Mouse (Mus musculus) C2C12 (cell line): Measurements from ENCODE around the gene Fam183b. TPM values are rescaled to one million over a fixed set of nuclear protein-coding genes. Genes with fewer than 3 reads are reported as not detected.

Experiments used
- H3K27me3 ChIP-seq: one replicate; pipeline ENCODE4 v1.6.1; 2011; ENCODE audit not compliant: control insufficient read depth, insufficient read depth, insufficient read length
- H3K36me3 ChIP-seq: one replicate; pipeline ENCODE4 v1.6.1; 2011; ENCODE audit not compliant: control insufficient read depth, insufficient read depth
- H3K4me3 ChIP-seq: one replicate; pipeline ENCODE4 v1.5.1; 2011; ENCODE audit warnings: mild to moderate bottlenecking, control low read depth; ENCODE audit not compliant: poor library complexity, insufficient read depth, severe bottlenecking
- H3K79me2 ChIP-seq: one replicate; pipeline ENCODE4 v1.6.1; 2011; ENCODE audit not compliant: control insufficient read depth, insufficient read depth
- H3K79me3 ChIP-seq: one replicate; pipeline ENCODE4 v1.6.1; 2011; ENCODE audit warnings: low read depth, control low read depth
- H3ac ChIP-seq: one replicate; pipeline ENCODE3; 2011; ENCODE audit warnings: low read depth; ENCODE audit not compliant: control insufficient read depth, insufficient read length
- CEBPB ChIP-seq: IDR thresholded peaks from one replicate; pipeline ENCODE4 v1.6.1; 2011; ENCODE audit warnings: low read depth, mild to moderate bottlenecking, control low read depth, moderate library complexity
- CTCF ChIP-seq: IDR thresholded peaks from one replicate; pipeline ENCODE4 v1.5.1; 2011; ENCODE audit not compliant: control insufficient read depth, insufficient read depth, insufficient read length
- FOSL1 ChIP-seq: IDR thresholded peaks from one replicate; pipeline ENCODE4 v1.8.0; 2011; ENCODE audit warnings: mild to moderate bottlenecking, low read length; ENCODE audit not compliant: poor library complexity, insufficient read depth, severe bottlenecking
- MAX ChIP-seq: IDR thresholded peaks from one replicate; pipeline ENCODE4 v1.6.1; 2011; ENCODE audit warnings: mild to moderate bottlenecking, control low read depth
- MYOD1 ChIP-seq: IDR thresholded peaks from one replicate; pipeline ENCODE4 v1.6.1; 2011; ENCODE audit warnings: low read depth; ENCODE audit not compliant: control insufficient read depth, insufficient read length
- MYOG ChIP-seq: IDR thresholded peaks from one replicate; pipeline ENCODE4 v1.6.1; 2011; ENCODE audit not compliant: control insufficient read depth, insufficient read length; ENCODE audit errors: extremely low read depth
- USF1 ChIP-seq: IDR thresholded peaks from one replicate; pipeline ENCODE4 v1.6.1; 2011; ENCODE audit warnings: low read depth, mild to moderate bottlenecking, control low read depth, moderate library complexity
- polyA plus RNA-seq: library from polyadenylated mRNA; unstranded; fragments of >200 nt; fragmentation: generic; extraction: Trizol; gene quantifications from one replicate; pipeline ENCODE4 v1.2.1, GENCODE M21; 2012; ENCODE audit warnings: missing spikeins

Gene Fam183b
- polyA plus RNA-seq, 1 experiment = not detected

DNA sequence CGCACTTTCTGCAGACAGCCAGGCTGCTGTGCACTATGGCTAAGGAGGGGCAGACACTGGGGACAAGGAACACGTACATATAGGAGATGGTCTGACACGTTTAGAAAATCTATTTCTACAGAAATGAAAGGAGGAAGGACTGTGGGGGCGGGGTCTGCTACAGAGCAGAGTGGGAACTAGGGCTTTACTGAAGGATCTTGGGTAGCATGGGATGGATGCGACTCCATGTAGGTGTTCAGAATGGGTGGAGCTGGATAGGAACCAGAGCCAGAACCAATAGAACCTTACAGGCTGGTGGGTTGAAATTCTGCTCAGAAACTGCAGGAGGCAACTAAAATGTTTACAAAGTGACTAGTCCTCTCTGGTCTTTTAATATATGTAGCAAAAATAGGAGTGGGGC lies 2.0 kb downstream of the Fam183b start:
- H3K79me3 ChIP-seq = no peaks in the 10 kb centered on the region
- no peak overlapping the region for H3K4me3 ChIP-seq
- H3ac ChIP-seq = no peak overlapping the region
- H3K36me3 ChIP-seq = no peaks in the 10 kb centered on the region
- no peak for TF ChIP-seq MAX
- TF ChIP-seq CTCF = no peak
- no peak for TF ChIP-seq USF1
- TF ChIP-seq MYOG = no peak
- no peak for TF ChIP-seq FOSL1
- no peaks in the 10 kb centered on the region for H3K79me2 ChIP-seq
- no peaks in the 10 kb centered on the region for H3K27me3 ChIP-seq

DNA sequence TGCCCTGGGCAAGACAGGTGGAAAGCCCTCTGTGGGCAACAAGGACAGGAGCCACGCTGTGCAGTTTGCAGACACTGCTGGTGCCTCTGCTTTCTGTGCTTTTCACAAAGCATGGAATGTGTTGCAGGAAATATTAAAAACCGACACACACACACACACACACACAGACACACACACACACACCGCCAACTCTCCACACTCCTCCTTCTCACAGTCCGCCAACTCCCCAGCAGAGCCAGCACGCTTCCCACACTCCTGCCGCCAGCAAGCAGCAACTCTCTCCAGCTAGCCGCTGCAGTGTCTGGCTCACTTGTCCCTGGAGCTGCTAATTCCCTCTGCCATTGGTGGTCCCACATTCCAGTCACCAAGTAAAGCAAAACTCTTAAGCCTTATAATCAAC lies 4.9 kb downstream of the Fam183b start:
- Histone ChIP-seq H3K36me3 (no peaks in the 10 kb centered on the region), H3ac (no peak overlapping the region), H3K79me3 (no peaks in the 10 kb centered on the region), H3K79me2 (no peaks in the 10 kb centered on the region), H3K27me3 (no peaks in the 10 kb centered on the region), H3K4me3 (no peak overlapping the region)
- TF ChIP-seq USF1 (no peak), FOSL1 (no peak), MAX (no peak), MYOD1 (no peak), MYOG (no peak), CEBPB (no peak), CTCF (no peak)

DNA sequence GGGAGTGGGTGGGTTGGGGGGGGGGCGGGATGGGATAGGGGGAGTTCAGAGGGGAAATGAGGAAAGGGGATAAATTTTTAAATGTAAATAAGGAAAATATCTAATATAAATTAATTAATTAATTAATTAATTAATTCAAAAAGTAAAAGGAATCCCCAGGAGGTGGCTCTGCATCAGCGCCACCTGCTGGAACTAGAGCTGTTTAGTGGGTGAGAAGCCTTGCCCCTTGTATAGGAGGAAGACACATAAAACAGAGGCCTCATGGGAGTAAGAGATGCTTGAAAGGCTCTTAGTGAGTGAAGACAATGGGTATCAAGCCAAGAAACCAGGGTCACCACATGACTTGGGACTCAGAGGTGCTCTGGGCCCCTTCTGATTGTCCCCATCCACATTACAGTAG lies 5.9 kb downstream of the Fam183b start:
- H3K36me3 ChIP-seq = no peaks in the 10 kb centered on the region
- H3ac ChIP-seq = no peak overlapping the region
- no peak for TF ChIP-seq CTCF
- no peak for TF ChIP-seq CEBPB
- no peak for TF ChIP-seq FOSL1
- no peak for TF ChIP-seq MYOD1
- TF ChIP-seq MYOG = no peak
- TF ChIP-seq MAX = no peak
- TF ChIP-seq USF1 = no peak
- H3K79me3 ChIP-seq = no peaks in the 10 kb centered on the region
- H3K4me3 ChIP-seq = no peak overlapping the region
- H3K27me3 ChIP-seq = no peaks in the 10 kb centered on the region
- H3K79me2 ChIP-seq = no peaks in the 10 kb centered on the region

DNA sequence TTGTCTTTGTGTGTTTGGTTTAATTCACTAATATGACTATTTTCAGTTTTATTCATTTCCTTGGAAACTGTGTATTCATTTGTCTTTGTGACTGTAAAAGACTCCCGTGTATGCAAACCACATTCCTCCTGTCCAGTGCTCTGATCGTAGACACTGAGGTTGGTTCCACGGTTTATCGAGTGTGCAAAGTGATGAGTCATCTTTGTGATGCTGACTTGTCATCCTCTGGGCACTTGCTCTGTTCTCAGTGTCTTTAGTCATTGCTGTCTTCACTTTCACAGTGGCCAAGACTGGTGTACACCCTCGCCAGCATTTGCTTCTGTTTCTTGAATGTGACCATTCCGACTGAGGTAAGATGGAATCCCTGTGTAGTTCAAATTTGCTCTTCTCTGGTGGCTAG lies 11.1 kb downstream of the Fam183b start:
- no peak for TF ChIP-seq USF1
- no peak for TF ChIP-seq MYOG
- no peak for TF ChIP-seq CTCF
- Histone ChIP-seq H3ac (no peak overlapping the region), H3K4me3 (no peak overlapping the region), H3K36me3 (no peaks in the 10 kb centered on the region), H3K79me2 (no peaks in the 10 kb centered on the region), H3K79me3 (no peaks in the 10 kb centered on the region), H3K27me3 (no peaks in the 10 kb centered on the region)

DNA sequence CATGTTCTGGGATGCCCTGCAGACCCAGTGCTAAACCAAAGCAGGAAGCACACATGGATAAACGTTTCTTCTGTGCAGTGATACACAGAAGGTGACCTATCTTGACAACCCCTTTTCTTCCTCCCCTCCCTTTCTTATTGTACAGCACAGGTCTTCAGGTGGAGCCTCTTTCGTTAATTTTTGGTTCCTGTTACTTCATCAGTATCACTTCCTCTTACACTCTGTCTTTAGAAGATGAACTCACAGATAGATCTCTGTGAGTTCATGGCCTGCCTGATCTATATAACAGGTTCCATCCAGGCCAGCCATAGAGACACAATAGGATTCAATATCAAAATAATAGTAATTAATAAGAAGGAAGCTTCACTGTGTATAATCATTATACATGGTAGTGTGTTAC lies 11.7 kb downstream of the Fam183b start:
- no peaks in the 10 kb centered on the region for H3K79me3 ChIP-seq
- no peaks in the 10 kb centered on the region for H3K79me2 ChIP-seq
- H3K27me3 ChIP-seq = no peaks in the 10 kb centered on the region
- H3K36me3 ChIP-seq = no peaks in the 10 kb centered on the region
- TF ChIP-seq CTCF (no peak), USF1 (no peak), CEBPB (no peak), MYOG (no peak), MYOD1 (no peak), FOSL1 (no peak), MAX (no peak)
- H3ac ChIP-seq = no peak overlapping the region
- H3K4me3 ChIP-seq = no peak overlapping the region

DNA sequence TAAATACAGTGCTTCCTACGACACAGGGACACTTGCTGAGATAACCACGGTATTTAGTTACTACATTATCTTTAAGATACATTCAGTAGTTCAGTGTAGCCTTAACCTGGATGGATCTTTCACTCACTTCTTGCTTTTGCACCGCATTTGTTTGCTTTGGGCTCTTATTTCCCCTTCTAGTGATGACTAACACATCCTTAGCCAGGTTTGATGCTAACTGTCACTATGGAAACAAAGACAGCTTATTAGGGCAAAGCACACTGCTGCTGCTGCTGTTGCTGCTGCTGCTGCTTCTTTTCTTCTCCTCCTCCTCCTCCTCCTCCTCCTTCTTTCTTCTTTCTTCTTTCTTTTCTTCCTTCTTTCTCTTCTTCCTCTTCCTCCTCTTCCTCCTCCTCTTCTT lies 12.2 kb downstream of the Fam183b start:
- no peaks in the 10 kb centered on the region for H3K36me3 ChIP-seq
- no peaks in the 10 kb centered on the region for H3K27me3 ChIP-seq
- no peaks in the 10 kb centered on the region for H3K79me2 ChIP-seq
- no peaks in the 10 kb centered on the region for H3K79me3 ChIP-seq
- no peak overlapping the region for H3ac ChIP-seq
- no peak for TF ChIP-seq CTCF
- no peak for TF ChIP-seq MAX
- no peak for TF ChIP-seq CEBPB
- TF ChIP-seq USF1 = no peak
- TF ChIP-seq MYOD1 = no peak
- TF ChIP-seq MYOG = no peak
- no peak overlapping the region for H3K4me3 ChIP-seq
